Mouse (Mus musculus) adrenal gland, postnatal 25 days (tissue): ENCODE results near the gene Naxd. TPM values are rescaled to one million over a fixed set of nuclear protein-coding genes. Genes with fewer than 3 reads are reported as not detected.
"Not testable (repeated sequence)": the region's sequence is repeated elsewhere in the genome, so short reads cannot be mapped to it uniquely, and the experiment has no call there.

ENCODE experiments used
- DNase-seq: peaks from one replicate; pipeline ENCODE4 v3.0.0; 2021; ENCODE audit warnings: mixed read lengths
- total RNA-seq: library from RNA; stranded (reverse); gene quantifications from 2 replicates; pipeline ENCODE4 v1.2.3, GENCODE M21; 2021

Gene Naxd
- total RNA-seq, 1 experiment from 2014 or later = 77.5 TPM

- no peak for DNase-seq
These were observed 24.2 kb upstream of the Naxd start for GRCm38 (mm10) chr8:11473072-11473471.

GRCm38 (mm10) chr8:11475397-11475796 lies 21.9 kb upstream of the Naxd start:
- DNase-seq = no peak

GRCm38 (mm10) chr8:11475876-11476275 lies 21.4 kb upstream of the Naxd start:
- DNase-seq = no peak

- DNase-seq = peak; percentile 67
These were observed 20.7 kb upstream of the Naxd start for GRCm38 (mm10) chr8:11476338-11477177.

GRCm38 (mm10) chr8:11477178-11477553 lies 20.1 kb upstream of the Naxd start:
- no peak for DNase-seq

GRCm38 (mm10) chr8:11477811-11478761 lies 19.2 kb upstream of the Naxd start, which contains the start of gene Rab20:
Rab20 (minus strand) TSS chr8:11478710.
- peak; percentile 84 for DNase-seq

- DNase-seq = no peak
These were observed 18.3 kb upstream of the Naxd start for GRCm38 (mm10) chr8:11478807-11479527.

- no peak for DNase-seq
These were observed 17.7 kb upstream of the Naxd start for GRCm38 (mm10) chr8:11479591-11479990.

GRCm38 (mm10) chr8:11481876-11482275 lies 15.4 kb upstream of the Naxd start:
- DNase-seq = no peak

- DNase-seq = no peak
These were observed 14.8 kb upstream of the Naxd start for GRCm38 (mm10) chr8:11482537-11482936.

GRCm38 (mm10) chr8:11486142-11486541 lies 11.2 kb upstream of the Naxd start:
- peak; percentile 75 for DNase-seq

GRCm38 (mm10) chr8:11487229-11487628 lies 10.1 kb upstream of the Naxd start:
- DNase-seq = no peak

GRCm38 (mm10) chr8:11492340-11492739 lies 5.0 kb upstream of the Naxd start:
- not testable (repeated sequence) for DNase-seq

- DNase-seq = no peak
These were observed 975 bp downstream of the Naxd start for GRCm38 (mm10) chr8:11498281-11498680.

- no peak for DNase-seq
These were observed 1.6 kb downstream of the Naxd start for GRCm38 (mm10) chr8:11498786-11499485.

GRCm38 (mm10) chr8:11503476-11504232 lies 6.3 kb downstream of the Naxd start:
- no peak for DNase-seq

- no peak for DNase-seq
These were observed 8.8 kb downstream of the Naxd start for GRCm38 (mm10) chr8:11506074-11506473.

GRCm38 (mm10) chr8:11506802-11507201 lies 9.5 kb downstream of the Naxd start:
- DNase-seq = peak; percentile 47

- no peak for DNase-seq
These were observed 11.6 kb downstream of the Naxd start for GRCm38 (mm10) chr8:11508880-11509279.

- DNase-seq = no peak
These were observed 13.7 kb downstream of the Naxd start for GRCm38 (mm10) chr8:11510971-11511370.

GRCm38 (mm10) chr8:11512711-11513110 lies 15.4 kb downstream of the Naxd start:
- DNase-seq = no peak
